Mouse (Mus musculus) heart, postnatal 14 days (tissue): ENCODE data around the gene 2310022A10Rik. TPM values are rescaled to one million over a fixed set of nuclear protein-coding genes. Genes with fewer than 3 reads are reported as not detected.
"Not testable (repeated sequence)": the region's sequence is repeated elsewhere in the genome, so short reads cannot be mapped to it uniquely, and the experiment has no call there.

ENCODE experiments used
- DNase-seq, 2 experiments: peaks; one replicate each; pipeline ENCODE4 v3.0.0; 2021 to 2022
- intact Hi-C: fragments of 180-260 bp; cut with DNase I; formaldehyde crosslinking; loops from one replicate; pipeline ENCODE4 v1.15.1; 2025
- total RNA-seq, 2 experiments: library from RNA; stranded (reverse); gene quantifications; 2 replicates each; pipeline ENCODE4 v1.2.3; 2021

Gene 2310022A10Rik
- total RNA-seq, 2 experiments from 2014 or later = 53.0 to 62.2 TPM

- peak; percentile 82 to 88 for DNase-seq
- intact Hi-C loops = no loop called here
These were observed 54.5 kb downstream of the 2310022A10Rik start for GRCm38 (mm10) chr7:27607580-27607979.

- intact Hi-C loops = no loop called here
- no peak for DNase-seq
These were observed 55.1 kb downstream of the 2310022A10Rik start for GRCm38 (mm10) chr7:27608130-27608529.

- intact Hi-C loops = no loop called here
- no peak for DNase-seq
These were observed 56.3 kb downstream of the 2310022A10Rik start for GRCm38 (mm10) chr7:27609285-27609684.

- no peak for DNase-seq
- intact Hi-C loops = no loop called here
These were observed 56.7 kb downstream of the 2310022A10Rik start for GRCm38 (mm10) chr7:27609688-27610087.

- intact Hi-C loops = no loop called here
- no peak for DNase-seq
These were observed 57.3 kb downstream of the 2310022A10Rik start for GRCm38 (mm10) chr7:27610370-27610769.

DNA sequence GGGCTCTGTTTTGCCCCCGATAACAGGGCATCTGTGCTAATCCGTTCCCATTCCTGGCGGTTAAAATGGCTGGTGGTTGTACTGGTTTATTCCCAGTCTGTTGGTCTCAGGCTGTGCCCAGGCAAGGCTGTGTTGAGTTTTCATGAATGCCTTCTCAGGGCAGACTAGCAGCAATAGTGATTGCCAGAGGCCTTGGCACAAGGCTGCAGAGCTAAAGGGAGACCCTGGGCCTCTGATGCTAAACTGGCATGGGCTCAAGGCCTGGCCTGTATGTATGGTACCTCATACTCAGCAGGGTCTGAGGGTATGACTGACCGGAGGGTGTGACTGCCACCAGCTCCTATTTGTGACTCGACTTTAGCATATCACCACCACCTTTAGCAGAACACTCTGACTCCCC, 57.8 kb downstream of the 2310022A10Rik start:
- intact Hi-C loops = no loop called here
- no peak for DNase-seq

DNA sequence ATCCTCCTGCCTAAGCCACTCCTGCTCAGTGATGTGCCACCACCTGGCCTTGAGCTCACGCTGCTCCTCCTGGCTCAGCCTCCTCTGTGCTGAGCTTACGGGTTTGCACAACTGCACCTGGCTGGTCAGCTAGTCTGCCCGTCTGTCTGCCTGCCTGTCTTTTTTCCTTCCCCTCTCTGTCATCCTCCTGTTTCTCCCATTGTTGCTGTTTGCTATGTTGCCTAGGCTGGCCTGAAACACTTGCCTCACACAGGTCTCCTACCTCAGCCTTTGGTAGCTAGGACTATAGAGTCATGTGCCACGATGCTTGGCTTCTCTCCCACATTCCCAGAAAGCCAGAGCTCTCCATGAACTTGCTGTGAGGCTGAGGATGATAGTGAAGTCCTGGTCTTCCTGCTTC, 59.9 kb downstream of the 2310022A10Rik start:
- DNase-seq = no peak
- intact Hi-C loops = no loop called here

DNA sequence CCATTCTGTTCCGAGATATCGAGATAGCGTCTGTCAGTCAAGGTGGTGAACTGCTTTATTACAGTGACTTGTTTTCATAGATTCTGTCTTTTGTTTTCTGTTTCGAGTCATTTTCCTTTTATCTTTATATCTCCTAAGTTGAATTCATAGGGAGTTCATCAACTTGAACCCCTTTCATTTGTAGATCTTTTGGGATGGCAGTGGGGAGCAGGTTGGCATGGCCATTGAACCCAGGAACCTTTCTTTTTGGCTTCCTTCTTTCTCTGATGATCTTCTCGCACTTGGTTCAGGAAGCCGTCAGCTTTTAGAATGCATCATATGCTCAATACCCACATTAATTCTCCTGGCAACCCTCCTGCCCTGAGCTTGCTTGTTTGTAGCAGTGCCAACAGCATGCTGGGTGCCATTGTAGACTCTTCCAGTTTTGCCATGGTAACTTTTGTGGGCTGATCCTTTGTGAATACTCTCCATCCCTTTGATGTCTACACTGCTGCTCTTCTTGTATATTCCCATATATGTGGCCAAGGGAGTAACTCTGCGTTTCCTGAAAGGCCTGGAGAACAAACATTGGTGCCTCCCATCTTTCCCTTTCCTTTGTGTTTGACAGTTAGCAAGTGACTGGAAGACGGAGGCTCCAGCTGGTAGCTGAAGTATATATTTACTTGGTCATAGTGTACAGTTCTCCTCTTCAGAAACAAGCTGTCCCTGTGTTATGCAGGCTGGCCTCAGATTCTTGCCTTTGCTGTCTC, 60.9 kb downstream of the 2310022A10Rik start:
- intact Hi-C loops = no loop called here

DNA sequence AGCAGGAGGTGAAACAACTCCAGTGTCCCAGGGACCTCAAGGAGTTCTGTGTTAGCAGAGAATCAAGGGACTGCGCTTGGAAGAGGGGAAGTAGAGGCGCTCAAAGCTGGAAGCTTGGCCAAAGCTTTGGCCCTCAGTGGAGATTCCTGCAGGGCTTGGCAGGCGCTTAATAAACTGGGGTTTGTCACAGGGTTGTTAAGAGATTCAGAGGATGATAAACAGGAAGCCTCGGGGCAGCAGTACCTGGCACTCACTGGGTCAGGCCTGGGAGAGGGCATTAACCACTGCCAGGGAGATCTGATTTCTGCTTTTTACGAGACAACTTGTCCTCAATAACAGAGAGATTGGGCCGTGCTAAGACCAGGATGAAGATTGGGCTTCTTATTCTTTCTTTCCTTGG, 68.0 kb downstream of the 2310022A10Rik start:
- DNase-seq = no peak
- intact Hi-C loops = no loop called here

More for the DNA sequence above, 60.9 kb downstream of the 2310022A10Rik start:
- DNase-seq = no peak

- intact Hi-C loops = no loop called here
- DNase-seq = no peak
These were observed 69.2 kb downstream of the 2310022A10Rik start for GRCm38 (mm10) chr7:27622234-27622633.

GRCm38 (mm10) chr7:27624967-27625366, 71.9 kb downstream of the 2310022A10Rik start:
- DNase-seq = no peak
- intact Hi-C loops = no loop called here

GRCm38 (mm10) chr7:27627707-27628106, 74.7 kb downstream of the 2310022A10Rik start:
- intact Hi-C loops = no loop called here
- no peak for DNase-seq

GRCm38 (mm10) chr7:27628190-27628589, 75.2 kb downstream of the 2310022A10Rik start:
- peak; percentile 38 to 43 for DNase-seq
- intact Hi-C loops = no loop called here

GRCm38 (mm10) chr7:27628816-27629215, 75.8 kb downstream of the 2310022A10Rik start:
- DNase-seq, intact Hi-C loops: not testable (repeated sequence)

GRCm38 (mm10) chr7:27631439-27631838, 78.4 kb downstream of the 2310022A10Rik start:
- no peak for DNase-seq
- intact Hi-C loops = loop anchor here (5.0 kb wide), 1 partner anchor 54 kb away; no protein-coding TSS in a partner anchor

Other genes with a start within 250 kb of the 2310022A10Rik start
- gene Ltbp4, start 215.5 kb upstream of the 2310022A10Rik start, total RNA-seq = 100 to 1,000 TPM; 354 to 358 TPM
- 1 to 10 TPM; 8.6 to 9.7 TPM for gene Shkbp1, start 197.2 kb upstream of the 2310022A10Rik start, total RNA-seq
- under 1 TPM in 1 of 2 experiments, not detected in 1; 0.76 TPM for gene Gm20479, start 195.8 kb upstream of the 2310022A10Rik start, total RNA-seq
- under 1 TPM; 0.14 to 0.20 TPM for gene Sptbn4, start 105.5 kb upstream of the 2310022A10Rik start, total RNA-seq
- gene Blvrb, start 105.3 kb upstream of the 2310022A10Rik start, total RNA-seq = 10 to 100 TPM; 34.3 to 34.9 TPM
- gene Sertad3, start 79.5 kb upstream of the 2310022A10Rik start, total RNA-seq = 1 to 10 TPM; 7.6 to 8.5 TPM
- 10 to 100 TPM; 10.9 to 11.4 TPM for gene Sertad1, start 66.3 kb upstream of the 2310022A10Rik start, total RNA-seq
- gene Prx, start 53.9 kb upstream of the 2310022A10Rik start, total RNA-seq = 1 to 10 TPM; 1.4 to 2.8 TPM
- gene Hipk4, start 30.0 kb upstream of the 2310022A10Rik start, total RNA-seq = under 1 TPM; 0.32 to 0.55 TPM
- 10 to 100 TPM; 29.0 to 31.8 TPM for gene Pld3, start within 50 bp of the 2310022A10Rik start, total RNA-seq
- gene Akt2, start 38.3 kb downstream of the 2310022A10Rik start, total RNA-seq = 100 to 1,000 TPM; 169 to 170 TPM
- not detected for gene Ttc9b, start 100.7 kb downstream of the 2310022A10Rik start, total RNA-seq
- gene Map3k10, start 121.4 kb downstream of the 2310022A10Rik start, total RNA-seq = 10 to 100 TPM; 17.0 to 22.4 TPM
- 1 to 10 TPM in 1 of 2 experiments, under 1 TPM in 1; 0.84 to 1.3 TPM for gene Zfp607b, start 136.1 kb downstream of the 2310022A10Rik start, total RNA-seq
- gene Zfp60, start 178.2 kb downstream of the 2310022A10Rik start, total RNA-seq = 10 to 100 TPM in 1 of 2 experiments, 1 to 10 TPM in 1; 9.0 to 10.6 TPM